Mouse (Mus musculus): ENCODE measurements around the gene Dnajc17.

DNA sequence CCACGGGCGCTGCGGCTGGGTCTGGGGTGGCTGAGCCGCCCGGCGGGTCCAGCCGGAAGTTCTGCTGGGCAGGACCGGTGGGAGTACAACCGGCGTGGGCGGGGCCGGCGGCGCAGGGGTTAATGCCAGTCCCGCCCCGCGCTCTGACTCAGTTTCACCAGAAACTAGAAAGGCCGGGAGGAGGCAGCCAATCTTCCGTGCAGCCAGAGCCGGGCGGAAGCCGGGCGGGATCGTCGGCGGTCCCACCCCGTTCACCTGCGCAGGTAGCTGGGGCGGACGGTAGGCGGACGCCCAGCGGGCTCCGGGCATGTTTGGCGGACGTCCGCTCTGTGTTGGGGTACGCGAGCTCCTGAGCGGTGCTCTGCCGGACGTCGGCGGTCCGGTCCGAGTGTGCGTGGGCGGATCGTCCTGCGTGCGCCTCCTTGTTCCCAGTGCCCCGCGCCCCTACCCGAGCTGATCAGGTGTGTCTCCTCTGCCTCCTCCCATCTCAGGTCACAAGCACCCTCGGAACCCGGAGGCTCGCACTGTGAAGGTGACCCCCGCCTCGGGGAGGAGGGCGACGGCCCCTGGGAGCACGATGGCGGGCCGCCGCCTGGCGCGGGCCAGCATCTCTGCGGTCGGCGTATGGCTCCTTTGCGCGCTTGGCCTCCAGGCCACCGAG, 28.7 kb upstream of the Dnajc17 start, which contains the start of gene Spint1:
- TF ChIP-seq POLR2A (IDR thresholded peaks at IDR 0.05; ENCODE audit: insufficient read depth, low read depth, low read length) (no peak), EP300 (IDR thresholded peaks at IDR 0.05; ENCODE audit: insufficient read depth, low read depth, low read length) (no peak), CTCF (IDR thresholded peaks at IDR 0.05) (no peak)
